Mouse (Mus musculus): ENCODE results near the gene Hexim1. TPM values are rescaled to one million over a fixed set of nuclear protein-coding genes. Genes with fewer than 3 reads are reported as not detected.
A peak's percentile ranks its signal among the peaks of the same experiment; 100 is the strongest.

The Hexim1 gene
- polyA plus RNA-seq, 1 experiment from 2014 or later = 4.1 TPM

DNA sequence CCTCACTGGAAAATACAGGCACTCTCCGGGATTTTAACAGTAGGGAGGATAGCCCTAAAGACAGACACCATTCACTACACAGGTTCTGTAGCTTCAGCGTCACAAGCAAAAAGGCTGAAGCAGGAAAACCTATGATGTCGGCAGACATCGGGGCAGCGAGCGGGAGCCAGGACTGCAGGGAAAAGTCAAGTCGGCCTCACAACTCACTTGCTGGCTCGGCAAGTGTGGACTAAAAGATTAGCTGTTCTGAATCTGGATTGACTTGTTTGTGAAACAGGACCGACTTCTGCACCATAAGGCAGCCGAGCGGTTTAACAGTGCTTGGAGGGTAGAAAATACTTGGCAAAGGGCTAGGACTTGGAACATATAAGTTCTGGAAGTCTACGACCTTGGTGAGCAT lies 3.0 kb upstream of the Hexim1 start:
- Histone ChIP-seq H3K4me3 (ENCODE audit: low read depth, low read length) (no peak overlapping the region), H3K9me3 (replicated peaks; ENCODE audit: control insufficient read depth, low read length, poor library complexity, severe bottlenecking) (no peaks in the 10 kb centered on the region), H3K27ac (ENCODE audit: low read length) (no peak overlapping the region), H3K4me1 (ENCODE audit: control insufficient read depth, insufficient read depth, low read length) (peaks cover 19% of the 10 kb centered on the region), H3K4me2 (ENCODE audit: low read length) (no peak overlapping the region), H3K9ac (ENCODE audit: low read depth, low read length) (no peak overlapping the region), H3K36me3 (ENCODE audit: control insufficient read depth, insufficient read depth, low read length) (no peaks in the 10 kb centered on the region), H3K27me3 (ENCODE audit: control insufficient read depth, insufficient read depth, low read depth, low read length) (peaks cover 27% of the 10 kb centered on the region)
- WGBS = 28% methylated on average over 12 of the region's 12 CpGs
- no peak for ATAC-seq

DNA sequence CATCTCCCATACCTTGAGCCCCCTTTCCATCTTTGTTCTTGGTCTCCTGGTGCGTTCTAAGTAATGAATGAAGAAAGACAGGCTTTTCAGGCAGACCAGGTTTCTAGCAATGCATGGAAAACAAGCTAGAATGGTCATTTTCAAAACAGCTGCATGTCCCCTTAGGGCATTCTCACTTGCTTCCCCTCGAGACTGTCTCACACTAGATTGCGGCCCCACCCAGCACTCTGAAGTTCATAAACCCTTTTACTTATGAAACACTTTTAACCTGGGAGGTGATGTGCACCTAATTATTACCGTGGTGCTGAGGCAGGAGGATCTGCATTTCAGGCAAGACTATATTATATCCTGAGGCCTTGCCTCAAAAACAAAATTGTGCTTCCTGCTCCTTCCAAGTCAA lies 2.3 kb upstream of the Hexim1 start:
- no peak overlapping the region for H3K4me3 ChIP-seq (ENCODE audit: low read depth, low read length)
- H3K4me2 ChIP-seq (ENCODE audit: low read length) = no peak overlapping the region
- 82% methylated on average over 4 of the region's 4 CpGs for WGBS
- H3K9me3 ChIP-seq (replicated peaks; ENCODE audit: control insufficient read depth, low read length, poor library complexity, severe bottlenecking) = no peaks in the 10 kb centered on the region
- H3K9ac ChIP-seq (ENCODE audit: low read depth, low read length) = no peak overlapping the region
- no peak for ATAC-seq
- H3K36me3 ChIP-seq (ENCODE audit: control insufficient read depth, insufficient read depth, low read length) = no peaks in the 10 kb centered on the region
- peaks cover 25% of the 10 kb centered on the region for H3K4me1 ChIP-seq (ENCODE audit: control insufficient read depth, insufficient read depth, low read length)
- no peak overlapping the region for H3K27ac ChIP-seq (ENCODE audit: low read length)
- H3K27me3 ChIP-seq (ENCODE audit: control insufficient read depth, insufficient read depth, low read depth, low read length) = peaks cover 27% of the 10 kb centered on the region

DNA sequence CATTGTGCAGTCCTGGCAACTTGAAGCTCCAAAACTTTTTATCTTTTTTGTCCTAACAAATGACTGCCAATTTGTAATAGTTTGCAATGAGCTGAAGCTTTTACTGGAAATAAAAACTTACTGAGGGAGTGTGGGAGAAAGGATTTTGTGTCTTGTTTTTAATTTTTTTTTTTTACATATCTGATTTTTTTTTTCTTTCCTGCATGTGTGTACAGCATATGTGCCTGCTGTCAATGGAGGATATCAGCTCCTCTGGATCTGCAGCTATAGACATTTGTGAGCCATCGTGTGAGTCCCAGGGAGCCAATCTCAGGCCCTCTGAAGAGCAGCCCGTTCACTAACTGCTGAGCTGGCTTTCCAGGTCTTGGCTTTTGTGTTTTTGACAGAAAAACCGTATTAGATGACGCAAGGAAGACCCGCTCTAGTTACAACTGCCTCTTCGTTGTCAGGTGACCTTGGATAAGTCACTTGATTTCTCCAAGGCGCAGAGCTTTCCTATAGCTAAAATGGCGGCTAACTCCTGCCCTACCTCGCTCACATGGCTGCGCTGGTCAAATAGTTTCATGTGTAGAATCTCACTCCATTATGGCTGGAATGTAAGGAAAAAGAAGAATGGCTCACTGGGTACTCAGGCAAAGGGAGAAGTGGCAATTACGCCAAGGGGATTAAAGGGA lies 1.6 kb upstream of the Hexim1 start:
- H3K9ac ChIP-seq (ENCODE audit: low read depth, low read length) = peak overlapping the region; percentile 77
- H3K4me1 ChIP-seq (ENCODE audit: control insufficient read depth, insufficient read depth, low read length) = peaks cover 29% of the 10 kb centered on the region
- peak overlapping the region; percentile 91 for H3K27ac ChIP-seq (ENCODE audit: low read length)
- peak overlapping the region; percentile 76 for H3K4me2 ChIP-seq (ENCODE audit: low read length)
- H3K36me3 ChIP-seq (ENCODE audit: control insufficient read depth, insufficient read depth, low read length) = no peaks in the 10 kb centered on the region
- WGBS = 81% methylated on average over 11 of the region's 11 CpGs
- ATAC-seq = no peak
- H3K27me3 ChIP-seq (ENCODE audit: control insufficient read depth, insufficient read depth, low read depth, low read length) = peaks cover 27% of the 10 kb centered on the region
- H3K9me3 ChIP-seq (replicated peaks; ENCODE audit: control insufficient read depth, low read length, poor library complexity, severe bottlenecking) = no peaks in the 10 kb centered on the region
- peak overlapping the region; percentile 51 for H3K4me3 ChIP-seq (ENCODE audit: low read depth, low read length)

DNA sequence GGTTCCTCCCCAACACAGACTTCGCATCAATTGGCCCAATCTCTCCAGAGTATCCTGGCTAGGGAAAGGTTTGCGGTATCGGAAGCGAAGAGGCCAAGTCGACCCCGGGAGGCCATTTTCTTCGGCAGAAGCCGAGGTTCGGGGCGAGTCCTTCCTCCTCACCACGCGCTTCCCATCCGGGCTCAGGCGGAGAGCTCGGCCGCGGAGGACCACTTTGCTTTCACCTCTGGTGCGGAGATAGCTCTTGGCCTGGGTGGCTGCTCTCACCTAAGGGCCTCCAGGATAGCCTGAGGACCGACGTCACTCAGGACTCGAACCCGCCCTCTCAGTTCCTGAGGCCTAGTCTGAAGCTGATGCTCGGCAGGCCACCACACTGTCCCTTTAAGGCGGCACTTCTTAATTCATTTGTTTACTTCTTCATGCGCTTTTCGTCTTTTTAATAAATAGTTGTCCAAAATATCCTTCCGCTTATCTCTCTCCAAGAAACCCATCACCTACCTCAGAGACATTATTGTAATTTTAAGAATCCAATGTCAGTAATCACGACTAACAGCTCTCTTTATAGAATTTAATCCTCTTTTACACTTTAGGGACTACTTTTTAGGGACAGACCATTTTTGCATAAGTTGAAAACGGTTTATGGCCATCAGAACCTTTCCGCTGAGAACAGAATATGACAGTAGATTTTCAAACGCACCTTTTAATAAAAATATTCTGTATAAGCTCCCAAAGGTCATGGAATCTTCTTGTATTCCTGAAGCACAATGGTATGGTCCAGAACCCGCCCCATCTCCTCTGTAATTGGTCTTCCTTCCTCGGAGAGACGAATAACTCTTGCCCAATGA lies 646 bp upstream of the Hexim1 start:
- Histone ChIP-seq H3K27me3 (ENCODE audit: control insufficient read depth, insufficient read depth, low read depth, low read length) (peaks cover 27% of the 10 kb centered on the region), H3K27ac (ENCODE audit: low read length) (peak overlapping the region; percentile 91), H3K4me1 (ENCODE audit: control insufficient read depth, insufficient read depth, low read length) (peaks cover 31% of the 10 kb centered on the region), H3K36me3 (ENCODE audit: control insufficient read depth, insufficient read depth, low read length) (no peaks in the 10 kb centered on the region), H3K9ac (ENCODE audit: low read depth, low read length) (peak overlapping the region; percentile 77), H3K4me2 (ENCODE audit: low read length) (peak overlapping the region; percentile 76), H3K9me3 (replicated peaks; ENCODE audit: control insufficient read depth, low read length, poor library complexity, severe bottlenecking) (no peaks in the 10 kb centered on the region), H3K4me3 (ENCODE audit: low read depth, low read length) (peak overlapping the region; percentile 51)
- under 1% methylated on average over 34 of the region's 34 CpGs for WGBS
- ATAC-seq = peak; percentile 82

DNA sequence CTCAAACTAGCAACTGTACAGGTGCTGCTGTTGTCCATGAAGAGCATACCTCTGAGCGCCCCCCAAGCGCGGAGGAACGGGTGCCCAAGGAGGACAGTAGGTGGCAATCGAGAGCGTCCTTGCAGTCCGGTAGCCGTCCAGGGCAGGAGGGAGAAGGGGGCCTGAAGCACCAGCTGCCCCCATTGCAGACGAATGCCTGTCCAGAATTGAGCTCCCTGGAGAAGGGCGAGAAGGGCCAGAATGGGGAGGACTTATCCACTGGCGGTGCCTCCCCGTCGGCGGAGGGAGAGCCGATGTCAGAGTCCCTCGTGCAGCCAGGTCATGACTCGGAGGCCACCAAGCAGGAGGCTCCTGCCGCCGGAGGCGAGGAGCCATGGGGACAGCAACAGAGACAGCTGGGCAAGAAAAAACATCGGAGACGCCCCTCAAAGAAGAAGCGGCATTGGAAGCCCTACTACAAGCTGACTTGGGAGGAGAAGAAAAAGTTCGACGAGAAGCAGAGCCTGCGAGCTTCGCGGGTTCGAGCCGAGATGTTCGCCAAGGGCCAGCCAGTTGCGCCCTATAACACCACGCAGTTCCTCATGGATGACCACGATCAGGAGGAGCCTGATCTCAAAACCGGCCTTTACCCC lies 1.0 kb downstream of the Hexim1 start:
- Histone ChIP-seq H3K9me3 (replicated peaks; ENCODE audit: control insufficient read depth, low read length, poor library complexity, severe bottlenecking) (no peaks in the 10 kb centered on the region), H3K9ac (ENCODE audit: low read depth, low read length) (peak overlapping the region; percentile 72), H3K27me3 (ENCODE audit: control insufficient read depth, insufficient read depth, low read depth, low read length) (peaks cover 15% of the 10 kb centered on the region), H3K27ac (ENCODE audit: low read length) (peak overlapping the region; percentile 77), H3K36me3 (ENCODE audit: control insufficient read depth, insufficient read depth, low read length) (no peaks in the 10 kb centered on the region), H3K4me1 (ENCODE audit: control insufficient read depth, insufficient read depth, low read length) (peaks cover 24% of the 10 kb centered on the region), H3K4me2 (ENCODE audit: low read length) (peak overlapping the region; percentile 93), H3K4me3 (ENCODE audit: low read depth, low read length) (peak overlapping the region; percentile 51)
- peak; percentile 19; the same call in 1 of the 2 replicates for ATAC-seq
- WGBS = 0% methylated on average over 35 of the region's 35 CpGs

DNA sequence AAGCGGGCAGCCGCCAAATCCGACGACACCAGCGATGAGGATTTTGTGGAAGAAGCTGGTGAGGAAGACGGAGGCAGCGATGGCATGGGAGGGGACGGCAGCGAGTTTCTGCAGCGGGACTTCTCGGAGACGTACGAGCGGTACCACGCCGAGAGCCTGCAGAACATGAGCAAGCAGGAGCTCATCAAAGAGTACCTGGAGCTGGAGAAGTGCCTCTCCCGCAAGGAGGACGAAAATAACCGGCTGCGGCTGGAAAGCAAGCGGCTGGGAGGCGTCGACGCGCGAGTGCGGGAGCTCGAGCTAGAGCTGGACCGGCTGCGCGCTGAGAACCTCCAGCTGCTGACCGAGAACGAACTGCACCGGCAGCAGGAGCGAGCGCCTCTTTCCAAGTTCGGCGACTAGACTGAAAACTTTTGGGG lies 1.6 kb downstream of the Hexim1 start:
- Histone ChIP-seq H3K27ac (ENCODE audit: low read length) (peak overlapping the region; percentile 54), H3K27me3 (ENCODE audit: control insufficient read depth, insufficient read depth, low read depth, low read length) (peaks cover 10% of the 10 kb centered on the region; the same call in 1 of the 2 replicates), H3K9me3 (replicated peaks; ENCODE audit: control insufficient read depth, low read length, poor library complexity, severe bottlenecking) (no peaks in the 10 kb centered on the region), H3K9ac (ENCODE audit: low read depth, low read length) (peak overlapping the region; percentile 72), H3K4me1 (ENCODE audit: control insufficient read depth, insufficient read depth, low read length) (peaks cover 22% of the 10 kb centered on the region), H3K36me3 (ENCODE audit: control insufficient read depth, insufficient read depth, low read length) (no peaks in the 10 kb centered on the region), H3K4me3 (ENCODE audit: low read depth, low read length) (peak overlapping the region; percentile 51), H3K4me2 (ENCODE audit: low read length) (peak overlapping the region; percentile 93)
- no peak for ATAC-seq
- under 1% methylated on average over 38 of the region's 38 CpGs for WGBS

DNA sequence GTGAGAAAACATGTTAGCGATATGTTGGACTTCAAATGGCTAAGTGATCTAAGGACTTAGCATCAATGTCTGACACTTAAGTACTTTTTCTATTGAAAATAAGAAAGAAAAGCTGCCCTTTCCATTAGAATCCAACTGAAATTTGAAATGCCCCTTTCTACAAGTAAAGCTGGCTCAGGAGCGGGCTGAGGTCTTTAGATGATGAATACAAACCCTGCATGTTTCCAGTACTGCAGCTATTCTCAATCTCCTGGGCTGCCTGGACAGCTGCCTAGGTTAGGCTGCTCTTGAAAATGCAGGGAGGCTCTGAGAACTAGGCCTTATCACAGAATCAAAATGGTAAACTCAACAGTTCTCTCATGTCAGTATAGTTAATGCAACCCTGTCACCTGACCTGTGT lies 2.8 kb downstream of the Hexim1 start:
- Histone ChIP-seq H3K36me3 (ENCODE audit: control insufficient read depth, insufficient read depth, low read length) (no peaks in the 10 kb centered on the region), H3K27ac (ENCODE audit: low read length) (no peak overlapping the region), H3K9me3 (replicated peaks; ENCODE audit: control insufficient read depth, low read length, poor library complexity, severe bottlenecking) (no peaks in the 10 kb centered on the region), H3K9ac (ENCODE audit: low read depth, low read length) (peak overlapping the region; percentile 20; the same call in 1 of the 2 replicates), H3K4me1 (ENCODE audit: control insufficient read depth, insufficient read depth, low read length) (peaks cover 22% of the 10 kb centered on the region), H3K4me3 (ENCODE audit: low read depth, low read length) (peak overlapping the region; percentile 0; the same call in 1 of the 2 replicates), H3K4me2 (ENCODE audit: low read length) (peak overlapping the region; percentile 93), H3K27me3 (ENCODE audit: control insufficient read depth, insufficient read depth, low read depth, low read length) (no peaks in the 10 kb centered on the region)
- 78% methylated on average over 2 of the region's 2 CpGs for WGBS
- ATAC-seq = no peak

DNA sequence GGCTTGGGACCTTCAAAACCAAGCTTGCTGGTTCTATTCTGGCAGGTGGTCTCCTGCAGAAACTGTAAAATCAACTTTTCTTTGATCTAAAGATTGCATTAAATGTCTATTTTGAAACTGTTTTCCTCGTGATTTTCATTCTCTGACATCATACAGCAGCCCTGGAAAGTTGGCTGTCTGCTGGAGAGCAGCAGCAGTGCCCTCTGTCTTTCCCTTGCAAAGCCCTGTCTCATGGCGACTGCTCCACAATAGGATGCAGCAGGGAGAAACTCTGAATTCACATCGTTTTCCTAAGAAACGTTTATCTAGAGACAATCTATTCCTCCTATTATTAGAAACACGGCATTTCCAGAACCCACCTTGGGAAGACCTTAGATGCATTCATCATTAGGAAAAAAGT lies 3.6 kb downstream of the Hexim1 start:
- 51% methylated on average over 5 of the region's 5 CpGs for WGBS
- Histone ChIP-seq H3K4me1 (ENCODE audit: control insufficient read depth, insufficient read depth, low read length) (peaks cover 21% of the 10 kb centered on the region), H3K9me3 (replicated peaks; ENCODE audit: control insufficient read depth, low read length, poor library complexity, severe bottlenecking) (no peaks in the 10 kb centered on the region), H3K27ac (ENCODE audit: low read length) (no peak overlapping the region), H3K4me2 (ENCODE audit: low read length) (no peak overlapping the region), H3K36me3 (ENCODE audit: control insufficient read depth, insufficient read depth, low read length) (no peaks in the 10 kb centered on the region), H3K4me3 (ENCODE audit: low read depth, low read length) (no peak overlapping the region), H3K27me3 (ENCODE audit: control insufficient read depth, insufficient read depth, low read depth, low read length) (no peaks in the 10 kb centered on the region), H3K9ac (ENCODE audit: low read depth, low read length) (no peak overlapping the region)
- no peak for ATAC-seq
